Mouse (Mus musculus): ENCODE measurements around the gene Vezf1.

DNA sequence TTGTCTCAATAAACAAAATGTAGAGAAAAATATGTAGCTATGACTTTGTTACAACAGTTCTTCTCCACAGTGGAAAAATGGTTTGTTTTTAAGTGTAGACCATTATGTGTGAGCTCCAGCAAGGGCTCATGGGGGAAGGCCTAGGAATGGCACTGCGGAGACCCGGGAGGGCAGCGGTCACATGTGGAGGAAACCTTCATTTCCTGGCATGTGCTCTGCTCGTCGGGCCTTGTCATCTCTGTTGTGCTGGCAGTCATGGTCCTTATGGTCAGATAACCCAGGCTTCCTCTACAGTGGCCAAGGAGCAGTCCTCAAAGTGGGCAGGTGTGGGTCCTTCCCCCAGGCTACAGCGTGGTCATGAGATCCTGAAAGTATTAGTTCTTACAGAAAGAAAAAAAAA lies 15.6 kb downstream of the Vezf1 start:
- no peak for TF ChIP-seq POLR2A (IDR thresholded peaks at IDR 0.05; ENCODE audit: low read depth, low read length)
- no peak for TF ChIP-seq CTCF (conservative IDR thresholded peaks at IDR 0.05; ENCODE audit: insufficient read depth, insufficient read length, low read depth, low read length)

All from kidney, adult 2 months (tissue).